Comparison of ENCODE assay signal across 8 mouse cellular contexts in the genomic region with DNA sequence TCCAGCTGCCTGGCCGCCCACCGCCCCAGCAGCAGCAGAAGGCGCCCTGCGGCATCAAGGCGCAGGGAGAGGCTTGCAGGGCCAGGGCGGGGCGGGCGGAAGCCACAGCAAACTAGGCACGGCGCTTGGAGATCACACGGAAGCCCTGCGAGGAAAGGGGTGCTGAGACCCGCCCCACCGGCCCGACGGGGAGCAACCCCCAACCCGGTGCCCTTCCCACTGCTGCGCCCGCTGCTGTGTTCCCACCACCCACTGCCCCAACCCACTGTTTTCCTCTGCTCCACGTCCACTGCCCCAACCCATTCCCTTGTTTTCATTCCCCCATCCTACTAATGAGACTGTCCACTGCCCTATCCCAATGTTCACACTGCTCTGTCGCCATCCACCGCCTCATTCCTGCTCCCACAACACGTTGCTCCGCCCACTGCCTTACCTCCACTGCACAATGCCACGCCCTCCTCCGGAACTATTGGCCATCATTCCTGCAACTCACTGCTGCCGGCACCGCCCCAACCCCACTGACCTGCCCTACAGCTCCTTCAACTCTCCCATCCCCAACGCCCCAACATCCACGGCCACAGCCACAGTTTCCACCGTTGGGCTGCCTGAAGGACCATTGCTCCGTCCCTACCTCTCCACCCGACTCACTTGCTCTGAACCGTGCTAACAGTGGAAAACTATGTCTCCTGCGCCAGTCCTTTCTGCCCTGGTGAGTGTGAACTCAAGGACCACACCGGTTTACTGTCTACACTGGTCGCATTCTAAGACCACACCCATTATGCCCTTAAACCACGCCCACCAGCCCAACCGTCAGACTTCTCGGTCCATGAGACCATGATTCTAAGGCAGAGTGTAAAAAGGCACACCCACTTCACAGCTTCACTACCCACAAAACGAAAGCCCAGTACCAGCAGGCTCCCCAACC. TPM values are rescaled to one million over a fixed set of nuclear protein-coding genes. Genes with fewer than 3 reads are reported as not detected.
DNase-seq lines count a peak whose midpoint lies in the region; ATAC-seq lines count a peak whose summit lies in the region.

No protein-coding gene starts in this region.

- no peaks in the 10 kb centered on the region for H3K9me3 ChIP-seq in hindbrain, embryonic 16.5 days (ENCODE audit: control insufficient read depth, low read length)

- ATAC-seq in activated CD4-positive, CD25-positive, alpha-beta regulatory T cell, adult 4 months = peak; percentile 77
- ATAC-seq in hindbrain, embryonic 16.5 days = peak; percentile 95

- peak overlapping the region; percentile 57 for H3K4me3 ChIP-seq in hindbrain, embryonic 16.5 days (ENCODE audit: low read length)

- no peaks in the 10 kb centered on the region for H3K36me3 ChIP-seq in hindbrain, embryonic 16.5 days (ENCODE audit: control insufficient read depth, insufficient read depth, low read length)

- H3K4me2 ChIP-seq in hindbrain, embryonic 16.5 days (ENCODE audit: low read length) = peak overlapping the region; percentile 94

- H3K4me1 ChIP-seq in hindbrain, embryonic 16.5 days (ENCODE audit: control insufficient read depth, insufficient read depth, low read depth, low read length) = peaks cover 5% of the 10 kb centered on the region

- 0 out of 2 replicates have a peak overlapping the region, but pooled peaks have one; percentile 56 for H3K27ac ChIP-seq in hindbrain, embryonic 16.5 days (ENCODE audit: low read depth, low read length)

- WGBS in hindbrain, embryonic 16.5 days = 2% methylated on average over 33 of the region's 41 CpGs

- no peaks in the 10 kb centered on the region; the same call in 1 of the 2 replicates for H3K27me3 ChIP-seq in hindbrain, embryonic 16.5 days (replicated peaks; ENCODE audit: control insufficient read depth, insufficient read depth, low read length)

- DNase-seq in cerebellum, postnatal 25 days = peak; percentile 82 to 91
- peak; percentile 31 to 44 for DNase-seq in frontal cortex, postnatal 25 days (ENCODE audit: low spot score in 2 of 2)
- peak; percentile 70 to 80 for DNase-seq in left cerebral cortex, adult 18-20 months (ENCODE audit: low spot score in 2 of 2)
- DNase-seq in lung, postnatal 4 days = peak; percentile 83 to 86
- peak; percentile 85 for DNase-seq in right cerebral cortex, adult 18-20 months
- peak; percentile 90 for DNase-seq in urinary bladder, postnatal 14 days (ENCODE audit: low spot score)

- peak overlapping the region; percentile 79 for H3K9ac ChIP-seq in hindbrain, embryonic 16.5 days (ENCODE audit: low read depth, low read length)

RNA-seq across cellular contexts. Expression of a gene that starts 29.0 kb away (rescaled TPM):
- 1 to 10 TPM; 2.6 to 3.6 TPM for polyA plus RNA-seq in activated CD4-positive, CD25-positive, alpha-beta regulatory T cell, adult 4 months (2017; shearing (Covaris generic))
- 71.4 and 77.4 TPM in 2 replicates for polyA plus RNA-seq in hindbrain, embryonic 16.5 days (2015; fragmentation: Nextera tagmentation; extraction: Ambion mirVana)
- 10 to 100 TPM; 36.3 to 45.9 TPM for total RNA-seq in left cerebral cortex, adult 18-20 months (2021)

Comparison
In these comparisons a context has a peak if more than half of its experiments do, and no peak if none do; other contexts are left out.
1. Peak in every context shown above with its lines: DNase-seq, ATAC-seq, H3K4me3 ChIP-seq and H3K27ac ChIP-seq.
2. DNase-seq: peak in every context shown above with its lines; median percentile 90 in urinary bladder, postnatal 14 days; 86 in cerebellum, postnatal 25 days; 85 in right cerebral cortex, adult 18-20 months; 84 in lung, postnatal 4 days; 75 in left cerebral cortex, adult 18-20 months; 38 in frontal cortex, postnatal 25 days.
3. RNA of a gene that starts 29.0 kb away (polyA plus RNA-seq): 71.4 to 77.4 TPM in hindbrain, embryonic 16.5 days; 2.6 to 3.6 TPM in activated CD4-positive, CD25-positive, alpha-beta regulatory T cell, adult 4 months; every median in the first group is over 10 times any median in the second.